Mouse (Mus musculus) liver, adult 2 months (tissue): ENCODE results near the gene Dpp8.

Source experiments
- CTCF ChIP-seq: fragments of 200-500 bp; IDR thresholded peaks from 2 replicates; pipeline ENCODE4 v1.5.1; 2011; ENCODE audit warnings: low read depth, low read length, control low read depth
- POLR2A ChIP-seq: fragments of 200-500 bp; IDR thresholded peaks from 2 replicates; pipeline ENCODE4 v1.6.1; 2011; ENCODE audit warnings: low read length, control low read depth; ENCODE audit not compliant: insufficient read depth; ENCODE audit errors: extremely low read depth

DNA sequence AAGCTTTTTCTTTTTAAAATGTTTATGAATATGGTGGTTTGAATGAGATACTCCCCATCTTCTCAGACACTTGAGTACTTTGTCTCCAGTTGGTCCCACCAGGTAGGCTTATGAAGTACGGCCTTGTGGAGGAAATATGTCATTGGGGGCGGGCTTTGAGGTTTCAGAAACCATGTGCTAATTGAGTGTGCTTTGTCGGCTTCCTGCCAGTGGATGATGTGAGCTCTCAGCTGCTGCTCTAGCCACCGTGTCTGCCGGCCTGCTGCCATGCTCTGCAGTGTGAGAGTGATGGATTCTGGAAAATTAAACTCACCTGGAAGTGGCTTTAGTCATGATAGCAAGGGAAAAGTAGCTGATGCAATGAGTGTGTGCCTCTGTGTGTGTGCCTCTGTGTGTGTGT is 55.3 kb downstream of the Dpp8 start:
- TF ChIP-seq CTCF = no peak
- TF ChIP-seq POLR2A = no peak
